Mouse (Mus musculus) MEL (cell line): Measurements from ENCODE around the gene Acrv1. TPM values are rescaled to one million over a fixed set of nuclear protein-coding genes. Genes with fewer than 3 reads are reported as not detected.

Source experiments
- DNase-seq: peaks from one replicate; pipeline ENCODE4 v3.0.0; 2011; ENCODE audit warnings: low read depth, low spot score
- H3K27ac ChIP-seq: 2 replicates; pipeline ENCODE4 v1.5.1; 2012; ENCODE audit warnings: low read depth, mild to moderate bottlenecking, control low read depth, low read length, moderate library complexity; ENCODE audit not compliant: control insufficient read depth
- H3K27me3 ChIP-seq, 2 experiments: fragments of 150-350 bp in 1 of 2; sonication (generic) in 1 of 2; 2 replicates each; pipeline ENCODE4 v1.6.1; 2012; ENCODE audit warnings: low read length in 2 of 2, mild to moderate bottlenecking in 2 of 2, improper control_type of control experiment in 1 of 2, moderate library complexity in 1 of 2; ENCODE audit not compliant: insufficient read depth in 2 of 2, control insufficient read depth in 1 of 2
- H3K36me3 ChIP-seq, 2 experiments: 2 replicates each; pipeline ENCODE4 v1.6.1; 2012 to 2014; ENCODE audit warnings: low read length in 2 of 2, improper control_type of control experiment in 1 of 2, inconsistent platforms in 1 of 2, mild to moderate bottlenecking in 1 of 2; ENCODE audit not compliant: insufficient read depth in 2 of 2, control insufficient read depth in 1 of 2
- H3K4me1 ChIP-seq, 2 experiments: fragments of 150-350 bp in 1 of 2; sonication (generic) in 1 of 2; 2 replicates each; pipeline ENCODE4 v1.6.1; 2012; ENCODE audit warnings: low read length in 2 of 2, improper control_type of control experiment in 1 of 2, mild to moderate bottlenecking in 1 of 2; ENCODE audit not compliant: insufficient read depth in 2 of 2, control insufficient read depth in 1 of 2
- H3K4me3 ChIP-seq, 2 experiments: fragments of 150-350 bp in 1 of 2; sonication (generic) in 1 of 2; 2 replicates each; pipeline ENCODE4 v1.5.1; 2012; ENCODE audit warnings: low read depth in 2 of 2, low read length in 2 of 2, mild to moderate bottlenecking in 2 of 2, moderate library complexity in 2 of 2, control low read depth in 1 of 2, improper control_type of control experiment in 1 of 2; ENCODE audit not compliant: control insufficient read depth in 1 of 2, insufficient read depth in 1 of 2
- H3K79me2 ChIP-seq: 2 replicates; pipeline ENCODE4 v1.6.1; 2012; ENCODE audit warnings: mild to moderate bottlenecking, low read length, moderate library complexity; ENCODE audit not compliant: control insufficient read depth, poor library complexity, insufficient read depth
- H3K9ac ChIP-seq: 2 replicates; pipeline ENCODE4 v1.6.1; 2012; ENCODE audit warnings: low read depth, mild to moderate bottlenecking, control low read depth, low read length, moderate library complexity; ENCODE audit not compliant: control insufficient read depth, poor library complexity, severe bottlenecking
- H3K9me3 ChIP-seq: fragments of 150-350 bp; sonication (generic); replicated peaks from 2 replicates; pipeline ENCODE4 v1.6.1; 2012; ENCODE audit warnings: mild to moderate bottlenecking, low read length, improper control_type of control experiment, moderate library complexity; ENCODE audit not compliant: insufficient read depth
- BHLHE40 ChIP-seq: IDR thresholded peaks from 2 replicates; pipeline ENCODE4 v1.6.1; 2012; ENCODE audit warnings: low read depth, mild to moderate bottlenecking, inconsistent platforms, low read length, improper control_type of control experiment, borderline replicate concordance
- CHD1 ChIP-seq: IDR thresholded peaks from 2 replicates; pipeline ENCODE4 v1.6.1; 2012; ENCODE audit warnings: low read depth, mild to moderate bottlenecking, inconsistent platforms, low read length, improper control_type of control experiment
- E2F4 ChIP-seq: IDR thresholded peaks from 2 replicates; pipeline ENCODE4 v1.6.1; 2011; ENCODE audit warnings: low read depth, low read length, improper control_type of control experiment, borderline replicate concordance
- ELF1 ChIP-seq: IDR thresholded peaks from 2 replicates; pipeline ENCODE4 v1.6.1; 2014; ENCODE audit warnings: low read depth, mild to moderate bottlenecking, inconsistent platforms, low read length, improper control_type of control experiment, moderate library complexity
- EP300 ChIP-seq, 2 experiments: IDR thresholded peaks; 2 replicates each; pipeline ENCODE4 v1.6.1; 2011; ENCODE audit warnings: improper control_type of control experiment in 2 of 2, low read length in 2 of 2, low read depth in 1 of 2, mild to moderate bottlenecking in 1 of 2
- ETS1 ChIP-seq: IDR thresholded peaks from 2 replicates; pipeline ENCODE4 v1.6.1; 2012; ENCODE audit warnings: low read depth, mild to moderate bottlenecking, inconsistent platforms, low read length, improper control_type of control experiment, moderate library complexity
- GABPA ChIP-seq: IDR thresholded peaks from 2 replicates; pipeline ENCODE4 v1.6.1; 2012; ENCODE audit warnings: low read depth, mild to moderate bottlenecking, inconsistent platforms, low read length, improper control_type of control experiment, moderate library complexity
- GATA1 ChIP-seq: IDR thresholded peaks from 2 replicates; pipeline ENCODE4 v1.6.1; 2011; ENCODE audit warnings: low read depth, low read length, improper control_type of control experiment
- JUND ChIP-seq: IDR thresholded peaks from 2 replicates; pipeline ENCODE4 v1.6.1; 2011; ENCODE audit warnings: low read depth, mild to moderate bottlenecking, improper control_type of control experiment, low read length
- KAT2A ChIP-seq: conservative IDR thresholded peaks from 2 replicates; pipeline ENCODE4 v1.6.1; 2012; ENCODE audit warnings: low read depth, low read length, improper control_type of control experiment, inconsistent platforms
- MAFK ChIP-seq: IDR thresholded peaks from 2 replicates; pipeline ENCODE4 v1.6.1; 2011; ENCODE audit warnings: low read depth, mild to moderate bottlenecking, low read length, improper control_type of control experiment, borderline replicate concordance
- MAX ChIP-seq: IDR thresholded peaks from 2 replicates; pipeline ENCODE4 v1.6.1; 2011; ENCODE audit warnings: low read length, improper control_type of control experiment
- NELFE ChIP-seq: IDR thresholded peaks from 2 replicates; pipeline ENCODE4 v1.6.1; 2011; ENCODE audit warnings: low read depth, low read length, improper control_type of control experiment
- NRF1 ChIP-seq: IDR thresholded peaks from 2 replicates; pipeline ENCODE4 v1.6.1; 2014; ENCODE audit warnings: low read depth, mild to moderate bottlenecking, inconsistent platforms, low read length, improper control_type of control experiment, moderate library complexity; ENCODE audit not compliant: poor library complexity, insufficient read depth, severe bottlenecking
- POLR2A ChIP-seq, 2 experiments: IDR thresholded peaks; 2 replicates each; pipeline ENCODE4 v1.6.1; 2011 to 2012; ENCODE audit warnings: low read length in 2 of 2, mild to moderate bottlenecking in 2 of 2, control low read depth in 1 of 2, improper control_type of control experiment in 1 of 2, low read depth in 1 of 2, moderate library complexity in 1 of 2; ENCODE audit not compliant: control insufficient read depth in 1 of 2, insufficient read depth in 1 of 2, poor library complexity in 1 of 2
- POLR2AphosphoS5 ChIP-seq: IDR thresholded peaks from 2 replicates; pipeline ENCODE4 v1.6.1; 2012; ENCODE audit warnings: low read depth, borderline replicate concordance, mild to moderate bottlenecking, inconsistent platforms, low read length, moderate library complexity, mixed read lengths
- RCOR1 ChIP-seq: IDR thresholded peaks from 2 replicates; pipeline ENCODE4 v1.6.1; 2012; ENCODE audit warnings: low read depth, mild to moderate bottlenecking, inconsistent platforms, low read length, improper control_type of control experiment
- SIN3A ChIP-seq: IDR thresholded peaks from 2 replicates; pipeline ENCODE4 v1.6.1; 2012; ENCODE audit warnings: low read length, improper control_type of control experiment, inconsistent platforms
- SMC3 ChIP-seq: IDR thresholded peaks from 2 replicates; pipeline ENCODE4 v1.6.1; 2011; ENCODE audit warnings: low read depth, low read length, improper control_type of control experiment
- TAL1 ChIP-seq: IDR thresholded peaks from 2 replicates; pipeline ENCODE4 v1.6.1; 2012; ENCODE audit warnings: mild to moderate bottlenecking, inconsistent platforms, low read length, moderate library complexity, mixed read lengths
- TCF12 ChIP-seq: IDR thresholded peaks from 2 replicates; pipeline ENCODE4 v1.6.1; 2014; ENCODE audit warnings: low read depth, mild to moderate bottlenecking, inconsistent platforms, low read length, improper control_type of control experiment, moderate library complexity
- UBTF ChIP-seq: IDR thresholded peaks from 2 replicates; pipeline ENCODE4 v1.6.1; 2012; ENCODE audit warnings: low read depth, mild to moderate bottlenecking, inconsistent platforms, low read length, improper control_type of control experiment, moderate library complexity, borderline replicate concordance; ENCODE audit not compliant: insufficient read depth
- USF2 ChIP-seq, 2 experiments: IDR thresholded peaks; 2 replicates each; pipeline ENCODE4 v1.6.1; 2011 to 2012; ENCODE audit warnings: improper control_type of control experiment in 2 of 2, low read length in 2 of 2, borderline replicate concordance in 1 of 2, inconsistent platforms in 1 of 2, low read depth in 1 of 2, mild to moderate bottlenecking in 1 of 2; ENCODE audit not compliant: insufficient read depth in 1 of 2
- ZMIZ1 ChIP-seq: IDR thresholded peaks from 2 replicates; pipeline ENCODE4 v1.6.1; 2012; ENCODE audit warnings: low read depth, mild to moderate bottlenecking, inconsistent platforms, low read length, improper control_type of control experiment, moderate library complexity
- ZNF384 ChIP-seq: IDR thresholded peaks from 2 replicates; pipeline ENCODE4 v1.6.1; 2012; ENCODE audit warnings: low read depth, mild to moderate bottlenecking, inconsistent platforms, low read length, improper control_type of control experiment
- polyA plus RNA-seq, 2 experiments: library from polyadenylated mRNA; stranded (reverse) in 1 of 2; unstranded in 1 of 2; fragments of >175 nt in 1 of 2; fragments of >200 nt in 1 of 2; gene quantifications; 2 replicates each; pipeline versions ENCODE4 v1.2.1 to v1.2.4; 2012; ENCODE audit warnings: low replicate concordance in 2 of 2, low read depth in 1 of 2; ENCODE audit not compliant: insufficient read length in 2 of 2, insufficient read depth in 1 of 2, missing spikeins in 1 of 2
- total RNA-seq: library from RNA; depleted of rRNA; stranded (reverse); fragments of 300-350 nt; gene quantifications from 2 replicates; pipeline ENCODE4 v1.2.3, GENCODE M21; 2012

Gene Acrv1
- total and polyA plus RNA-seq, 3 experiments = 0.18 TPM; not detected in 2

DNA sequence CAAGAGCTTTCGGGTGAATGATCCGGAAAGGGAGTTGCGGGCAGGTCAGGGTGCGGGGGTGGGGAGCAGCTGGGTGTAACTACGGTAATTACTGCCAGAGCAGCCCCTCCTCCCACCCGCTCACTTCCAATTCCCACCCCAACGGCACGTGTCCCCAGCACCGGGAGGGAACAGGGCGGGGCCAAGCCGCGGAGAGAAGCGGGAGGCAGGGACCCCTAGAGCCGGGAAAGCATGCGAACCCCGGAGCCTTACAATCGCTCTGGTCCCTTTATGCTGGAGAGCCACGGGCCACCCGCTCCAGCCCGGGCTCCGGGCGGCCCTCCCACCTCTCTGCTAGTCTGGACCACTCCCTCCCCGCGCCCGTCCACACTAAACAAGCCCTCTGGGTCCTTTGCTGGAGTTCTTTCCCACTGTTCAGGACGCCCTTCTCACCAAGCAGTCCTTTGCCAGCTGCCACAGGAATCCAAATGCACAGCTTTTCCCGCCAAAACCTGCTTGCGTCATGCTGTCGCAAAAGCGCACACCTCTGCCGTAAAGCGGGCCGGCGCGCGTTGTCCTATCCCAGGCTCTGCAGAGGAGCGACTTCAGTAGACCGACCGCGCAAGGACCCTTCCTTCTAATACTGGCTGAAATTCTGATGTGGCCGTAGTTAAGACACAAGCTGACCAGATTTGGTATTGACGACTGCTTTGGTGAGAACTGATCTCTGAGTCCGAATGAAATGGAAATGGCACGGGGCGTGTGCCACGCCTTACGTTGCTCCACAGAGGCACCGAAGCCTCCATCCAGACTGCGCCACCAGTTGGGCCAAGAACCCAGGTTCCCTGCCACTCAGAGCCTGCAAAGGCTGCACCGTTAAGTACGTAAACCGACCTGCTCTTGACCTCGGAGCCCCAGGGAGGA is 33.4 kb downstream of the Acrv1 start (continued):
- no peak for TF ChIP-seq NRF1
- no peak for TF ChIP-seq MAFK
- TF ChIP-seq ELF1 = no peak
- peak; percentile 92 for TF ChIP-seq BHLHE40
- peak; percentile 99 for TF ChIP-seq E2F4
- TF ChIP-seq UBTF = no peak
- peak; percentile 81 for TF ChIP-seq TCF12
- TF ChIP-seq KAT2A = peak; percentile 41; the same call in 1 of the 2 replicates
- TF ChIP-seq ZNF384 = no peak
- no peak for TF ChIP-seq POLR2AphosphoS5
- no peak for TF ChIP-seq JUND
- no peak for TF ChIP-seq GABPA
- TF ChIP-seq MAX = peak; percentile 84; the same call in 1 of the 2 replicates
- no peak for TF ChIP-seq USF2 (IDR thresholded peaks at IDR 0.05; ENCODE audit: borderline replicate concordance in 1 of 2, insufficient read depth in 1 of 2, low read depth in 1 of 2, low read length in 2 of 2)

DNA sequence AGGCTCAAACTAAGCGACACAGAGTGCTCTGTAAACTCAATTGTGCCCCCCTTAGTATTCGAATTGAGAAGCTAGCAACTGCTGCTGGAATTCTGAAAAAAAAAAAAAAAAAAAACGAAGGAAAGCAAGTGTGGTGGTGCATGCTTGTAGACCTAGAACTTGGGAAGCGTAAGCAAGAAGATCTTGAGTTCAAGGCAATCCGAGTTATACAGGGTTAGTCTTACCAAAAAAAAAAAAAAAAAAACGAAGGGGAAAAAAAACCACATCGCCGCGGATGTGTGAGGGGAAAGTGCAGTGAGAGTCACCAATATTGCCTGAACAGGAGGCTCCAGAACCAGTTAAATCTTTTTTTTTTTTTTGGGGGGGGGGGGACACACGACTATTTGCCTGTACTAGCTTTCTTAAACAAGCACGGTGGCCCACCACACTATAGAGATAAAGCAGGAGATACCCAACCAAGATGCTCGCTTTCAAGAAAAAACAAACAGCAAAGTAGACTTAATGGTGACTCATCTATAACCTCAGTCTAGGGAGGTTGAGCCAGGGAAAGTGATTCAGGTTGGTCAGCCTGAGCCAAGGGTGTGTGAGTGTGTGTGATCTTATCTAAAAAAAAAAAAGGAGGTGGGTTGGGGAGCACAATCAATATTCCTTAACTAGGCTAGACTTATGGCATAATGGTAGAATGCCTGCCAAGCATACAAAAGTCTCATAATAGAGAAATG is 34.2 kb downstream of the Acrv1 start, which contains the start of gene Chek1:
Gene Chek1 (minus strand): TSS at position 32 of the 722 bp plus-strand sequence.
- Histone ChIP-seq H3K36me3 (peaks cover 16 to 21% of the 10 kb centered on the region in 2 experiments), H3K4me3 (peak within 1 kb of the TSS; percentile 51 to 85), H3K27ac (peak within 1 kb of the TSS; percentile 89), H3K9ac (peak within 1 kb of the TSS; percentile 92), H3K9me3 (no peaks in the 10 kb centered on the region), H3K79me2 (peaks cover 18% of the 10 kb centered on the region), H3K27me3 (no peaks in the 10 kb centered on the region), H3K4me1 (peaks cover 4 to 6% of the 10 kb centered on the region in 2 experiments)
- TF ChIP-seq EP300 (IDR thresholded peaks at IDR 0.05; ENCODE audit: low read depth in 1 of 2, low read length in 2 of 2) = peak in 1 of 2 experiments; percentile 12; a peak in 2 of 4 replicates
- TF ChIP-seq RCOR1 = peak; percentile 49; the same call in 1 of the 2 replicates
- no peak for TF ChIP-seq ZMIZ1
- 0 out of 2 replicates have a peak, but pooled peaks have one; percentile 22 for TF ChIP-seq E2F4
- TF ChIP-seq CHD1 = peak; percentile 85; the same call in 1 of the 2 replicates
- TF ChIP-seq POLR2A (IDR thresholded peaks at IDR 0.05; ENCODE audit: control insufficient read depth in 1 of 2, insufficient read depth in 1 of 2, low read depth in 1 of 2, low read length in 2 of 2, poor library complexity in 1 of 2) = no peak
- TF ChIP-seq GATA1 = peak; percentile 48
- no peak for TF ChIP-seq SMC3
- TF ChIP-seq JUND = 0 out of 2 replicates have a peak, but pooled peaks have one; percentile 27
- peak; percentile 14; the same call in 1 of the 2 replicates for TF ChIP-seq SIN3A
- TF ChIP-seq ZNF384 = peak; percentile 82; the same call in 1 of the 2 replicates
- TF ChIP-seq ELF1 = no peak
- peak; percentile 24; the same call in 1 of the 2 replicates for TF ChIP-seq ETS1
- TF ChIP-seq TAL1 = no peak
- TF ChIP-seq NELFE = 0 out of 2 replicates have a peak, but pooled peaks have one; percentile 25
- peak; percentile 79 for DNase-seq
